Mouse (Mus musculus): ENCODE data around the gene Cxcl2. TPM values are rescaled to one million over a fixed set of nuclear protein-coding genes. Genes with fewer than 3 reads are reported as not detected.

Cxcl2 gene
- 1.4 and 5.1 TPM in 2 replicates for polyA plus RNA-seq (2012; rRNA removed)

GRCm38 (mm10) chr5:90903339-90904020 lies at the start of gene Cxcl2:
Gene Cxcl2, plus strand, starts transcription at chr5:90903871.

GRCm38 (mm10) chr5:90890519-90891463 lies 12.9 kb upstream of the Cxcl2 start, which contains the start of gene Cxcl1:
Gene Cxcl1, plus strand, starts transcription at chr5:90891241.

GRCm38 (mm10) chr5:90930971-90931851 lies 27.5 kb downstream of the Cxcl2 start, which contains the start of gene Mthfd2l:
Gene Mthfd2l, plus strand, starts transcription at chr5:90931117.

Other genes starting within 250 kb of the Cxcl2 start
- gene Cxcl5, start 144.5 kb upstream of the Cxcl2 start, polyA plus RNA-seq (2012; rRNA removed): 0.50 and 0.60 TPM in 2 replicates
- 0.30 and 1.2 TPM in 2 replicates for gene Ppbp, start 135.4 kb upstream of the Cxcl2 start, polyA plus RNA-seq (2012; rRNA removed)
- 21.2 and 21.6 TPM in 2 replicates for gene Pf4, start 131.4 kb upstream of the Cxcl2 start, polyA plus RNA-seq (2012; rRNA removed)
- 0.26 and 0.45 TPM in 2 replicates for gene Cxcl3, start 117.8 kb upstream of the Cxcl2 start, polyA plus RNA-seq (2012; rRNA removed)
- gene Cxcl15, start 109.3 kb upstream of the Cxcl2 start, polyA plus RNA-seq (2012; rRNA removed): not detected in 2 replicates
- gene Cxcl1, start 12.6 kb upstream of the Cxcl2 start, polyA plus RNA-seq (2012; rRNA removed): 6.2 and 9.2 TPM in 2 replicates
- gene Mthfd2l, start 27.2 kb downstream of the Cxcl2 start, polyA plus RNA-seq (2012; rRNA removed): 53.7 and 99.6 TPM in 2 replicates
- not detected in 2 replicates for gene Epgn, start 123.6 kb downstream of the Cxcl2 start, polyA plus RNA-seq (2012; rRNA removed)
- gene Ereg, start 170.8 kb downstream of the Cxcl2 start, polyA plus RNA-seq (2012; rRNA removed): 0.31 and 0.54 TPM in 2 replicates
- 2.5 and 4.7 TPM in 2 replicates for gene Areg, start 235.7 kb downstream of the Cxcl2 start, polyA plus RNA-seq (2012; rRNA removed)